Mouse (Mus musculus) cerebellum, adult 2 months (tissue): ENCODE results near the gene Actn1.

Experiments
- CTCF ChIP-seq: fragments of 200-500 bp; IDR thresholded peaks from 2 replicates; pipeline ENCODE4 v1.5.1; 2011; ENCODE audit warnings: low read depth, mild to moderate bottlenecking, control low read depth, low read length, moderate library complexity, borderline replicate concordance; ENCODE audit not compliant: insufficient read depth
- POLR2A ChIP-seq: fragments of 200-500 bp; IDR thresholded peaks from 2 replicates; pipeline ENCODE4 v1.6.1; 2011; ENCODE audit warnings: low read length, control low read depth, borderline replicate concordance; ENCODE audit not compliant: insufficient read depth

- TF ChIP-seq POLR2A (no peak), CTCF (no peak; the same call in 1 of the 2 replicates)
Measured at GRCm38 (mm10) chr12:80153078-80153477, 107.1 kb downstream of the Actn1 start.
